Mouse (Mus musculus) spleen, adult 2 months (tissue): ENCODE measurements around the gene Gm20388.

Source experiments
- CTCF ChIP-seq: fragments of 200-500 bp; IDR thresholded peaks from 2 replicates; pipeline ENCODE4 v1.5.1; 2011; ENCODE audit warnings: mild to moderate bottlenecking, inconsistent platforms; ENCODE audit not compliant: insufficient read depth, insufficient read length, insufficient replicate concordance; ENCODE audit errors: extremely low read depth
- POLR2A ChIP-seq: fragments of 200-500 bp; IDR thresholded peaks from 2 replicates; pipeline ENCODE4 v1.6.1; 2011; ENCODE audit warnings: low read depth, low read length, inconsistent platforms

DNA sequence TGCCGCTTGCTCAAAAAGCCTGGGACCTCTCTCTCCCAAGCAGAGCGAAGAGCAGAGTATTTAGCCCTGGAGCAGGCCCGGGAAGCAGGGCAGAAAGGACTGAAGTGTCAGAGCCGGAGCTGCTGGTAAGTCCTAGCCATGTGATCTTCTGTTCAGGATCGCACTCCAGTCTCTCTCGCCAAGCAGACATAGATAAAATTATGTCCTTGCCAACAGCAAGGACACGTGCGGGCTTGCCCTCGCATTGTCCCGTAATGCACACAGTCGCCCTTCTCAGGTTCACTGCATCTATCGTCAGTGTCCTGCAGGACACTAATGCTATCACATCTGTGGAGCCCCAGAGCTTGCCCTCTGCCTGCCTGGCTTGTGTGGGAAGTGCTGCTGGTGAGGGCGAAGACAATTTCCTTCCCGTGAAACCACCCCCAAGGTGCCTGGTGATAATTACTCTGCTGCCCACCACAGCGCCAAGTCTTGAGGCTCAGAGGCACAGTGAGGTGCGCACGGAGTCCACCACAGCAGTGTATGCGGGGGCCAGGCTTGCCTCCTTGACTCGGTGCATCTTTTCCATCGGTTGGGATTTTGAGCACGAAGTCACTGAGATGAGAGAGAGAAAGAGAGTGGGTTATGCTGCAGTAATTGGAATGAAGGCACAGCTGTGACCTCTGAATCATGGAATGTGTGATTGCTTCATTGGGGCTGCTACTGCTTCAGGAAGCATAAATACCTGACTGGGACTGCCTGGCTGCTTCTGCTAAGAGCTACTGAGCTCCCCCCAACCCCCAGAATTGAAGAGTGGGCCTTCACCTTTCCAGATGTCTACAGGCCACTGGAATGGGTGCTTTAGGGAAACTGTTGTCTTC lies 4170.1 kb downstream of the Gm20388 start:
- TF ChIP-seq CTCF, result no peak
- no peak for TF ChIP-seq POLR2A
